Mouse (Mus musculus): Measurements from ENCODE around the gene Gmppb. TPM values are rescaled to one million over a fixed set of nuclear protein-coding genes. Genes with fewer than 3 reads are reported as not detected.
"Not testable (repeated sequence)": the region's sequence is repeated elsewhere in the genome, so short reads cannot be mapped to it uniquely, and the experiment has no call there.

Gene Gmppb
- total RNA-seq (2021), result 10 to 100 TPM; 18.1 to 20.2 TPM
- long read RNA-seq, experiment 1, transcript Gmppb-202 (9 exons, 2,702 nt), result major isoform, 12 of 21 reads
- long read RNA-seq, experiment 1, partial matches to known transcripts, result 1 of 21 reads
- long read RNA-seq, experiment 1, other reads (novel, unspliced or antisense), result 7 of 21 reads
- long read RNA-seq, experiment 2, transcript Gmppb-202 (9 exons, 2,702 nt), result major isoform, 14 of 16 reads
- long read RNA-seq, experiment 2, partial matches to known transcripts, result 0 of 16 reads
- long read RNA-seq, experiment 2, other reads (novel, unspliced or antisense), result 2 of 16 reads

DNA sequence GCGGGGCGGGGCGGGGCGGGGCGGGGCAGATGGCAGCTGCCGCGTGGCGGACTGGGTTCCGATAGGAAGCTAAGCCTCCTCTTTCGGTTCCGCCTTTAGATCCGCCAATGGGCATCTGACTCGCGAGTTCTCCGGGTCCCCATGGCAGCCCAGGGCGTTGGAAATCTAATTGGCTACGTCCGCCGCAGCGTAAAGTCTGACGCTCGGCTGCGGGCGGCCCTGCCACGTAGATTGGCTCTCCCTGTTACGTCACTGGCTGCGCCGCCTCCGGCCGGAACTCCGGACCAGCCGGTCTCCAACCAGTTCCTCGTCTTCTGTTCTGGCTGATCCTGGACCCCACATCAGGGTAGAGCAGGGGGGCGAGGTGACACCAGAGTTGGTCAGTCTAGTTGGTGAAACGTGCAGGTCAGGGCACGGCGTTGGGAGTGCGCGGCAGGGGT lies at the start of gene Gmppb:
Gene Gmppb (plus strand): TSS at position 227 of the 440 bp plus-strand sequence.
- DNase-seq (ENCODE audit: low spot score in 2 of 2), result peak; percentile 94 to 97

DNA sequence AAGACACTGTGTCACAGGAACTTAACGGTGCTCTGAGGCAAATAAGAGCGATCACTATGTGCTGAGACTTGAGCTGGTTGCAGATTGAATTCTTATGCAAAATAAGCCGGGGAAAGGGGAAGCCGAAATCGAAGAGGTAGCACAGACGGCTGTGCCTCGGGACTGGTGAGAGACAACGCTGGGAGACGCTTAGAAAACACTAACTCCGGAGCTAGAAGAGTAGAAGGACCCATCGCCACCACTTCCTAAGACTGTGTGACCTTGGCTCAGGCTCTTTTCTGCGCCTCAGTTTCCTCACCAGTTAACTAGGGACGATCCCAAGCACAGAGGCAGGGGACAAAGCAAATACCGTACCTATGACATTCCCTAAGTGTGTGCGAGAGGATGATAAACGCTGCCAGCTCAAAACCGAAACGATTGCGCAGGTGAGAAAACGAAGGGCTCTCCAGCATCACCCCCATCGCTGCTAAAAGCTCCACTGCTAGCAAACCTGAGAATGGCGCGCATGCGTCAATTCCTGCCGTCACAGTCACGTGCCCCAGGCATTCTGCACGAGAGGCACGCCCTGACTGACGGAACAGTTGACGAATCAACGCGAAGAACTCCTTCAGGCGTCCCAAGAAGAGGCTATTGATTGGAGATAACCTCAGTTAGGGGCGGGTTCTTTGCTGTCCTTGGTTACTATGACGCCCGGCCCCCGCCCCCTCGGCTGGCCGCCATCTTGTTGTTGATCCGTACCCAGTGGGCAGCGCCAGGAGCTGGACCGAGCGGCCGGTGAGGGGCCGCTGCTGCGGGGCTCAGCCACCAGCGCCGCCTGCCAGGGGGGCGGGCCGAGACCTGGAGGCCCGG lies 46.9 kb upstream of the Gmppb start, which contains the start of gene Ip6k1:
Gene Ip6k1 (plus strand): TSS at position 580 of the 849 bp plus-strand sequence.
- peak; percentile 100 for DNase-seq (ENCODE audit: low spot score in 2 of 2)

DNA sequence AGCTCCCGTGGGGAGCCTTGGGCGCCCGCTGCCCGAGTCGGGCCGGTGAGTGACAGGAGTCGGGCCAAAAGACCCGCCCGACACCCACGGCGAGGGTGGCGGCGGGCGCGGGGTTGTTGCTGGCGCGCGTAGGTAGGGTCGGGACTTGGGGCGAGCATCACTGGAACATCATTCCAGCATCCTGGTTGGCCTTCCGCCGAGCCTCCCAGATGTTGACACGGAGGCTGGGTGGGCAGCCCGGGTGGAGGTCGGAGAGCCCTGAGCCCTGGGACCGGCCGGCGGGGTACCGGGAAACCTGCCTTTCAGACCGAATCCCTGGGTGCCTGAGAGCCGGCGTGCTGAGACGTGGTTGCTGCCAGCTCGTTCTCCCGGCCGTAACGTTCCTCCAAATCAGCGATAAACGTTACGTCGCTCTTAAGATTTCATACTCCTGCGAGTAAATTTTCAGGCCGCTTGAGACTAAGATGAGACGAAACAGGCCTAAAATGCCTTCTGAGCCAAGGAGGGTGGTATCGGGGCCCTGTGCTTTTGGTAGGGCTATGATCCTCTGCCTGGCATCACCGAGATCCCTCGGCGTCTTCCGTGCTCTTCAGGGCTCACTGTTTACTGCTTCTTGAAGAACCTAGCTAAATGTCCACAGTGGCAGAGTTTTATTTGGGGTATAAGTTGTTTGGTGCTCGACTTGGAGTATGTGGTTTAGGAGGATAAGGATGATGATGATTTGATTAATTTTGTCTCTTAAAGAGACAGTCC lies 46.1 kb upstream of the Gmppb start:
- peak in 1 of 2 experiments; percentile 34 for DNase-seq (ENCODE audit: low spot score in 2 of 2)

DNA sequence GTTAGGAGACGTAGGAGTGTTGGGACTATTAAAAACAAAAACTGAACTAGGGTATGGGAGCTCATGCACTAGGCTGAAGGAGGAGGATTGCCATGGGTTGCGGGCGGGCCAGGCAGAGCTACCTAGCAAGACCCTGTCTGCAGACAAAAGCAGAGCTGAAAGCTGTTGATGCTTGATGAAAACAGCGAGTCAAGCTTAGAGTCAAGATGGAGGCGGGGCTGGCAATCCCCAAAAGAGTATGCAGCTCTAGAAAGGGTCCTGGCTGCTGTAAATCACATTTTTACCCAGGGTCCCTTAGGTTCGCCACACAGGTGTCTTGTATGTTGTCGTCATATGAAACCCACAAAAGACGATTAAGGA lies 45.5 kb upstream of the Gmppb start:
- no peak for DNase-seq (ENCODE audit: low spot score in 2 of 2)

DNA sequence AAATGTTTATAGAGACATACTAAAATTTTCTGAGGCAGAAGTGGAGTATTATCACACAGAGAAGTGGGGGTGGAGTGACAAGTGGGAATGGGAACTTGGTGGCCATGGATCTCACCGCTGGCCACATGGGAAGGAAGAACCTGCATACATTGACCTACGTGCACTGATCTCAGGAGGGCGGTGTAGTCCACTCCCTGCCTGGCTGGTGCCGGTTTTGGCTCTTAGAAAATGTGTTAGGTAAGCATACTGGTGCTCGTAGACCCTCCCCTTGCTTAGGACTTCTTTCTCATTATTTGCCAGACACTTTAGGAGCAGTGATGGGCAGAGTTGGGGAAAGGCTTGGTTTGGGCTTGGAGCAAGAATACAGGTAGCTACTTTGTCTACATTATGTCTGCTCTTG lies 41.0 kb upstream of the Gmppb start:
- DNase-seq (ENCODE audit: low spot score in 2 of 2), result no peak

DNA sequence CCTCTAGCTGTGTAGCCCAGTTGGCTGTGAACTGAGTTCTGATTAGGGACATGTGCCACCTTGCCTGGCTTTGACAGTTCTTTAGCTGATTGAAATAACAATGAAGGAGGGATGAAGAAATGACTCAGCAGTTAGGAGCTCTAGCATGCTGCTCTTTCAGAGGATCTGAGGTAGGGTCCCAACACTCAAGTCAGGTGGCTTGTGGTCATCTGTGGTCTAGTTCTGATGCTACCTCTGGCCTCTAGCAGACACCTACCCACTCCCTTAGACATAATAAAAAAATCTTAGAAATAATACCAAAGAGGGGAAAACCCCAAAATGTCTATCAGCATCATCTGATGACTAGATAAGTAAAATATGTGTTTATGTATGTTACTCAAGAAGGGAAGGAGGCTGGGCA lies 38.7 kb upstream of the Gmppb start:
- no peak for DNase-seq (ENCODE audit: low spot score in 2 of 2)

DNA sequence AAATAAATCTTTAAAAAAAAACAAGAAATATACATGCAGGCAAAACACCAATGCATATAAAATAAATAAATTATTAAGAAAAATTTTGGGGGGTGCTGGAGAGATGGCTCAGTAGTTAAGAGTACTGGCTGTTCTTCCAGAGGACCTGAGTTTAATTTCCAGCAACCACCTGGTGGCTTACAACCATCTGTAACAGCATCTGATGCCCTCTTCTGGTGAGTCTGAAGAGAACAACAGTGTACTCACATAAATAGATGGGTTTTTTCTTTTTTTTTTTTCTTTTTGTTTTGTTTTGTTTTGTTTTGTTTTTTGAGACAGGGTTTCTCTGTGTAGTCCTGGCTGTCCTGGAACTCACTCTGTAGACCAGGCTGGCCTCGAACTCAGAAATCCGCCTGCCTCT lies 35.5 kb upstream of the Gmppb start:
- not testable (repeated sequence) for DNase-seq (ENCODE audit: low spot score in 2 of 2)

DNA sequence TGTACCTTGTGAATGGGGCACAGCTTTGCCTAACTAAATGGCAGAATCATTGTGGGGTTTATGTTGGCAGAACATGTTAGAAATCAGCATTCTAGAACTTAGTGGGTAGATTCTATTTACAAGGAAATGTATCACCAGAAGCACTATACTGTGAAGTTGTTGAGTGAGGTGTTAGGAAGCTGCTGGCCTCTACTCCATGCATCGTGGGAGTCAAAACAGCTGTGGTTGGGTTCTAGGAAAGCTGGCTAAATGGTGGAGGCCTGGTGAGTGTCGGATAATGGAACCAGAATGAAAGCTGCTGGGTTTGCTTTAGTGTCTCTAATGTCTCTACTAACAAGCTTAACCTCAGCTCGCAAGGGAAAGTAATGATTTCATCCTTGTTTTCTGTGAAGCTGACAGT lies 31.9 kb upstream of the Gmppb start:
- DNase-seq (ENCODE audit: low spot score in 2 of 2), result peak; percentile 45 to 51

DNA sequence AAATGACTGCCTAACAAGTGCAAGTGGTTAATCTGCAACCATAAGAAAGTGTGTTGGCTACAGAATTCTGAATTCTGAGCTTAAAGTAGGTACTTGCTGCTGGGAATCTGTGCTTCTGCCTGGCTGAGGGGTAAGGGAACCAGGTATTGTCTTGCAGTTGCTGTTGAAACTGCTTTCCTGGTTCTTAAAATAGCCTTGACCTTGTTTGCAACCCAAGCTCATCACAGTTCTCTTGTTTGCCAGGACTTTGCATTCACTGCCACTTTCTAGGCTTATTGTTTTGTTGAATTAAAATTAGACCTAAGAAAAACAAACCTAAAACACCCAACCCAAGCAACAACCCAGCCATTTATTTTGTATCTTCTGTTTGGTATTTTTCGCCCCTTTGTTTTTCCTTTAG lies 28.3 kb upstream of the Gmppb start:
- DNase-seq (ENCODE audit: low spot score in 2 of 2), result no peak

DNA sequence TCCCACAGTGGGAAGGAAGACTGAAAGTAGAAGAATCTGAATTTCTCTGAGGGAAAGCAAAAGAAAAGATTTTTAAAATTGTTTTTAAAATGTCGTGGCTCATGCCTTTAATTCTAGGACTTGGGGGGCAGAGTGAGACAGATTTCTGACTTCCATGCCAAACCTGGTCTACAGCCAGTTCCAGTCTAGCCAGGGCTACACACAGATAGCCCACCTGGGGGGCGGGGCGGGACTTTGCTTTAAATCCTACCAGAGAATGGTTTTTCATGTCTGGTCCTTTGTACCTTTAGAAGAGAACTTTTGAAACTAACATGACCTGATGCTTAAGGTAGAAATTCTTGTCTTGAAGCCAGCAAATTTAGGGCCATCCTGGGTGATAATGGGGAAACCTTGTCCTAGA lies 25.8 kb upstream of the Gmppb start:
- no peak for DNase-seq (ENCODE audit: low spot score in 2 of 2)

DNA sequence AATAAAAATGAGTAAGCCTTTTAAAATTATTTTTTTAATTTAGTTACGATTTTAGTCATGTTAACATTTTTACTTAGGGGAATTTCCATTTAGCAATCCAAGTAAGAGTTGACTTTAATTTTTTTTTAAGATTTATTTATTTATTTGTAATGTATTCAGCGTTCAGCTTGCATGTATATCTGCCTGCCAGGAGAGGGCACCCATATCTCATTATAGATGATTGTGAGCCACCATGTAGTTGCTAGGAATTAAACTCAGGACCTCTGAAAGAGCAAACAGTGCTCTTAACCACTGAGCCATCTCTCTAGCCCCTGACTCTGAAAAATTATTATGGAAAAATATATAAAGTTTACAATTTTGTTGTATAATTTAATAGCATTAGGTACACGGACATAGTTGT lies 22.5 kb upstream of the Gmppb start:
- DNase-seq (ENCODE audit: low spot score in 2 of 2), result no peak

DNA sequence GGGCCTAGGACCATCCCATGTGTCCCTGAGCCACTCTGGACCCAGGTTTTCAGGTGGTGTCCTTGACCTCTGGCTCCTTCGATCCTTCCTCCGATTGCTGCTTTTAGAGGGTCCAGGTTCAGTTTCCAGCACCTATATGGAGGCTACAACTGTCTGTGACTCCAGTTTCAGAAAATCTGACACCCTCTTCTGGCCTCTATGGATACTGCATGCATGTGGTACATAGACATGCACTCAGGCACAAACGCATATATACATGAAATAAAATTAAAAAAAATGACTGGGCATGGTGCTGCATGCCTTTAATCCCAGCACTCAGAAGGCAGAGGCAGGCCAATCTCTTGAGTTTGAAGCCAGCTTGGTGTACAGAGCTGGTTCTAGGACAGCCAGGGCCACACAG lies 21.2 kb upstream of the Gmppb start:
- DNase-seq (ENCODE audit: low spot score in 2 of 2), result no peak

DNA sequence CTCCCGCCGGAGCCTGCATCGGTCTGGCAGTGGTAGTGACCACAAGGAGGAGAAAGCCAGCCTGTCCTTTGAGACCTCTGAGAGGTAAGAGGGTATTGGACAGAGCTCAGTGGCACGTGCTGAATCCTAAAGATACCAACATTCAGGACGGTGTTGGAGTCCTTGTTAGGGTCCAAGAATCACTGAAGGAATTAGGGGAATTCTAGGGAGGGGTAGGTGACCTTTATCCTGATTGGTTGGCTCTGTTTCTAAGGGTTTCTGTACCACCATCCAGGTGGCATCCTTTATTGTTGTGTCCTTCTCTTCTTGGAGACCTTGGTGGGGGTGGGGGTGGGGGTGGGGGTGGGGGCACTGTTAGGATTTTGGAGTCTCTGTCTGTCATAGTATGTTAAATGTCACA lies 16.9 kb upstream of the Gmppb start:
- DNase-seq (ENCODE audit: low spot score in 2 of 2), result no peak

DNA sequence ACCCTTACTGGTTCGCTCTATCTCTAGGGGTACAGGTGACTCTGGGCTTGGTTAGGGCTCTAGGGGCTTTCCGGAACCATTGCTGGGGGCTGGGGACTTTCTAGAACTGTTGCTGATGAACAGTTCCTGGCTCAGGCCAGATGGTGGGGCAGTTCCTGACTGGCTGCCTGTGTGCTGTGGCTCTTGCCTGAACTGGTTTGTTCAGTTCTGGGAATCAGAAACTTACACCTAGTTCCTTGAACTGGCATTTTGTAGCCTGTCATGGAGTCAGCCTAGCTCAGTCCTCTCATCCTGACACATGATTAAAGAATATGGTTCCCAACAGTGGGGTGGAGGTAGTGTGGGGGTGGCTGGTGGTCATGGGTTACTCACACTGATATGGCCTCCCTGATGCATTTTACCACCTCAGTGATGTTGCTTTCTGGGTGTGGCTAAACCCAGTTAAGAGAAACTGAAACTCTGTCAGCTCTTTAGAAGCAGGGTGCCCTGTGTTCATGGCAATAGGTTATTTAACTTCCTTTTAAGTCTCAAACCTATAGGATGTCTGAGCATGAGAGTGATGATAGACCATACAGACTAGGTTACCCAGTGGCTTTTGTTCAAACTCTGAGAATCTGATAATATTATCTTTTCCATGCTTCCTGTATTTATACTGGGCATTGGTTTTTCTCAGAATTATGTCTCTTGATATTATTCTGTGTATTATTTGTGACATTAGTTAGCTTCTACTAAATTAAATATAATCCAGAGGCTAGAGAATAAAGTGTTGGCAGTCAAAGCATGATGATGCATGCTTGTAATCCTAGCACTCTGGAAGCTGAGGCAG lies 13.5 kb upstream of the Gmppb start:
- DNase-seq (ENCODE audit: low spot score in 2 of 2), result no peak

DNA sequence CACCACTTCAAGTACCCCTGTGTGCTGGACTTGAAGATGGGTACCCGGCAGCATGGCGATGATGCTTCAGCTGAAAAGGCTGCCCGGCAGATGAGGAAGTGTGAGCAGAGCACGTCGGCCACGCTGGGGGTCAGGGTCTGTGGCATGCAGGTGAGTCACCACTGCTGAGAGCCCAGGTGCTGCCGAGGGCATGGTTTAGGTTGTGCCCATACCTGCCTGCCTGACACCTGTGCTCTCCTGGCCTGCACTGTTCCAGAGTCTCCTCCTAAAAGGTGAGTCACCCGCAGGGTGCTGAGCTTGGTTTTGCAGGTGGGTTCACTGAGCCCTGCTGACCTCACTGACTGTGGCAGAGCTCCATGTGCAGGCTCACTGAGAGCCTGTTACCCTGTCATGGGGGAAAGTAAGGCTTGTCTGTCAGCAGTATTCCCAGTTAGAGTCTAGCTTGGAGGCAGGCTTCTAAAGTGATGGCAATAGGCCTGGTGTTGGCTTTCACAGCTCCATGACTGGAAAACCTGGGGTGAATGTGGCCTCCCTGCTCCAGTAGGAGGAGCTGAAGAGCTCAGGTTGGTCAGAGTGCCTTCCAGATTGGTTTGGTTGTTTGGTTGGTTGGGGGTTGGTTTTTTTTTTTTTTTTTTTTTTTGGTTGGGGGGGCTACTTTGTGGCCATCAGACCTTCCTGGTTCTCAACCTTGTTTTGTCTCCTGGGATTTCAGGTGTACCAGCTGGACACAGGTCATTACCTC lies 4.1 kb upstream of the Gmppb start:
- no peak for DNase-seq (ENCODE audit: low spot score in 2 of 2)

DNA sequence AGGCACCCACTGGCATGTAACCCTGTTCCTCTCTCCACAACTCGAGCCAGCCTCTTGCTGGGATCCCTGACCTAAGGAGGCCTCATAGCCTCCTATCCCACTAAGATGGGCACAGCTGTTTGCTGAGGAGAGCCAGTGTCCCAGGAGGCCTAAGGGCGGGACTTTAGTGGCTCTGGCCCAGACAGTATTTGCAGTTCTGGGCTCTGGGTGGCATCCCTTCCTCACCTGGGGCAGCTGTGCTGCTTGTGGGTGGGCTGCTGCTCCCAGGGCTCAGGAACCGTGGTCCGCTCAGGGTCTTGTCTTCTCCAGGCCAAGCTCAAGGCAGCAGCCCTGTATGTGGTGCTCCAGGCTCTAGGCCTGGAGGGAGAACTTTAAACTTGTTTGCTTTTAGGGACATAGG lies 2.5 kb upstream of the Gmppb start:
- no peak for DNase-seq (ENCODE audit: low spot score in 2 of 2)

DNA sequence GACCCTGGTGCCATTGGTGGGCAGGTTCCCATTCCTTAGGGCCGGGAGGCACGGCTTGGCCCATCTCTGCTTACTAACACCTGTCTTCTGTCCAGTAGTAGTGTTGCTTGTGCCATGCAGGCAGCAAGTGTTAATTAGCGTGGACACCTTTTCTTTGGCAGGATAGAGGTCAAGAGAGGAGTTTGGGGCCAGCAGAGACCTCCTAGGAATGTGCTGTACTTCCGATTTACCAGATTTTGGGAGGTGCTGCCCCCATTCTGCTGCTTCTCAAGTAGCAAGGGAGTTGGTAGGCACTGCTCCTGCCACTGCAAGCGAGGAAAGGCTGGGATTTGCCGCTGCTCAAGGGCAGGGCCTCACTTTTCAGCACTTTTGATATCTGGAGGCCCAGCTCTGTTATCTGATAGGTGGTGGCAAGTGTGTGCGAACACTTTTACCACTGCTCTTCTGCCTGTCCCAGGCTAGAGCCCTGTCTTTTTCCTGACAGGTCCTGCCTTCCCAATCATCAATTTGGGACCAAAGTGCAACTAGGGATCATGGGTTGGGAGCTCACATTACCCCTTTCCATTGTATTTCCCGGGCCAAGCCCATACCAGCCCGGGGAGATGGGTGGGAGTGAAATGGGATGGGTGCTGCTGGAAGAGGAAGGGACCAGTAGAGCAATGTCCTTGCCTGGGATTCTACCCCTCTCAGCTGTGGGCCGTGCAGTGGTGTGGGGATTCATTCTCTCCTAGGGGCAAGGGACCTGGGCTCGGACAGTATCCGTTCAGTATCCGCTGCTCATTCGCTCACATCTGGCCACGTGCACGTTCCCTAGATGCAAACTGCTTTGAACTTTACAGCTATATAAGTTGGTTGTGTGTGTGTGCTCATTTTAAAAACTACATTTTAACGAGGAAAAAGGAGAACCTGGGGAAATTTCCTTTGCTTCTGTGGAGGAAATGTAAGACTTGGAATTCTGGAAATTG lies 1.2 kb upstream of the Gmppb start:
- DNase-seq (ENCODE audit: low spot score in 2 of 2), result no peak

DNA sequence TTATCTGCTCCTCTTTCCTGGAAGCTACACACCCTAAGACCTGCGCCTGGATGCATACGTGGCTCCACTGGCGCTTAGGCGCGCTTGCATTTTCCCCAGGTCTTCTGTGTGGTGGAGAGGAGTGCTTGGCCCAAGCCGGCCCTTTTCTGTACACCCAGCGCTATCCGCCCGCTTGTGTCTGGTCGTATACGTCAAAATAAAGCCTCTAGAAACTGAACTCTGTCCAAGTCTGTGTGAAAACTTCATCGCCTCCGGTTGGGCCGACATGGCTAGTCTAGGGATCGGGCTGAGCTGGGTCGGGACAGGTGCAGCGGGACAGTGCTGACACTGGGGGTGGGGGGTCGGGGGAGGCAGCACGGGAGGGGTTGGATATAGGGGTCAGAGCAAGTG lies 481 bp upstream of the Gmppb start:
- DNase-seq (ENCODE audit: low spot score in 2 of 2), result no peak
